Mouse (Mus musculus) fibroblast of lung, adult 2 months (primary cell): ENCODE results near the gene Pkmyt1.

Experiments used
- DNase-seq: peaks from one replicate; pipeline ENCODE4 v3.0.0-alpha.2; 2011; ENCODE audit warnings: low read depth

Pkmyt1 gene

GRCm38 (mm10) chr17:23721886-23722285 is 4.2 kb upstream of the Pkmyt1 start:
- no peak for DNase-seq

- DNase-seq = no peak
Measured at GRCm38 (mm10) chr17:23722376-23723125, 3.6 kb upstream of the Pkmyt1 start, which contains the start of gene 1520401A03Rik. Gene 1520401A03Rik, minus strand, starts transcription at chr17:23722783.

DNA sequence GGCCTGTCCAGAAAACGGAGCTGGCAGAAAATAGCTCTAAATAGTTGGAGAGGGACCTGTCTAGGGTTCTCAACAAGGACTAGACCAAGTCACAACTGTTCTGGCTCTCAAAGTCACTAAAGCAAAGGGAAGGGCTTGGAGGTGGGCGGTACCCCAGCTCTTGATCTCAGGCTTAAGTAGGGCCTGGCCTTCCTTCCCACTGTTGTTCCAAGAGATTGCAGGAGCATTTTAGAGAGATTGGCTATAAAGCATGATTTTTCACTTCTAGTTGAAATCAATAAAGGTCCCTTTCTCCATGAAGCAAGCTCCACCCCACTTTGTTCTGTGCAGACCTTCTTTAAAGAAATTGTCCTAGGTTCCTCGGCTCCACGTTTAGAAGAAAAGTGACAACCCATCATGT is 659 bp upstream of the Pkmyt1 start:
- DNase-seq = no peak

- DNase-seq = no peak
Measured at GRCm38 (mm10) chr17:23726758-23727142, 614 bp downstream of the Pkmyt1 start.

DNA sequence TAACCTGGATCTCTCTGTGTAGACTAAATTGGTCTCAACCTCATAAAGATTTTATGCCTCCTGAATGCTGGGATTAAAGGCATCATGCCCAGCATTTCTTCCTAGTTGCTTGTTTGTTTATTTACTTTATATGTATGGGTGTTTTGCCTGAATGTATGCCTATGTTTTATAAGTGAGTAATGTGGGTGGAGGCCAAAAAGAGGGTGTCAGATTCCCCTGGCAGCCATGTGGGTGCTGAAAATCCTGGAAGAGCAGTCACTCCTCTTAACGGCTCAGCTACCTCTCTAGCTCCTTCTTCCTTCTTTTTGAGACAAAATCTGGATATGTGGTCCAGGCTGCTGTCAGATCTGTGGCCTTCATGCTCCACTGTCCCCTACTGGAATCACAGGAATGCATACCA is 4.3 kb downstream of the Pkmyt1 start:
- DNase-seq = no peak

DNA sequence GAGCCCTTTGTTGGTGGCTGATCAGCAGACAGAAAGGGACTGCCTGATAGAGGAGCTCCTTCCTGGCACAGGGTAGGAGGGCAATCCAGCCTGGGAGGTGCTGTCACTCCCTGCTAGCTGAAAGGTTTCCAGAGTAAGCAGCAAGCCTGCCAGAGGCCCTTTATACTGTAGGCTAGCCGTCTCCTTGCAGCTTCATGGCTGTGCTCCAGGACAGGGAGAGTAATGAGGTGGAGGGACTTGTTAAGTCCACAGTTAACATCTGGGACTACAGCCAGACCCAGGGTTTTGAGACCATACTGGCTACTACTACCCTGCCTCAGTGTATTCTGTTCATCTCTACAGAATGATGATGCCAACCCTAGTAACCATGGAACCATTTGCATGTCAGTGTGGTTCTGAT is 8.2 kb downstream of the Pkmyt1 start:
- DNase-seq = peak; percentile 42

DNA sequence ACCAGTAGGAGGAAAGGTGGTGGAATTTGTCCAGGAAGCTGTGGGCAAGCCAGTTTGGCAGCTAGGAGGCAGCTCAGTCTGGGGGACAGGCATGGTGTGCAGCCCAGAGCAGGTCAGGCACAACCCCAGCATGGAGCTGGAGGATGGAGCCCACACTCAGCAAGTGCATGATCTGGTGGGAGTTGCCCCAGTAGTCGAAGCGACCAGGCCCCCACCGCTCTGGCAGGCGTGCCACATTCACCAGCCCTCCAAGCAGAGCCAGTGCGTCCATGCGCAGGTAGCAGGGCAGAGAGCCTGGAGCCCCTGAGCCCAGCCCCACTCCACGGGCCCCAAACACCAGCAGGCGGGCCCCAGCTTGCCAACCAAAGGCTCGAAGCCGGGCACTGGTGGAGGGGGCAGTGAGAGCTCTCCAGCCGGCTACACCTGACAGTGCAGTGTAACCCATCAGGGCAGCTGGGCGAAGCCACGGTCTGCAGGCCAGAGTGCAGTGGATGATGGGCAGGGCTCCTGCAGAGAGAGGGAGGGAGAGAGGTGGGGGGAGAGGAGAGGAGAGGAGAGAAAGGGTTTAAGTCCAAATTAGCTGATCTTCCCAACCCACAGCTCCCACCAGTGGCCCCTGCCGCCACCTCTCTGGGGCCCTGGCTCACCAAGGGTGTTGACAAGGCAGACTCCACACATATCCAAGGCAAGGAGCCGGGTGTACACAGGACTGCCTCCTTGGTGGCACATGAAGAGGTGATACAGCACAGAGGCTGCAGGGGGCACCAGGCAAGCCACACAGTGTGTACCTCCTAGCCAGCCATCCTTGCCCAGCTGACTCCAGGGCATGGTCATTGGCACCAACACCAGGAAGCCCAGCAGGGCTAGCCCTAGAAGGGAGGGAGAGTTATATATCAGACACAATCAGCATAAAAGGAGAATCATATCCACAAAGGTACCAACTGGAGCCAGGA is 11.6 kb downstream of the Pkmyt1 start:
- no peak for DNase-seq

DNA sequence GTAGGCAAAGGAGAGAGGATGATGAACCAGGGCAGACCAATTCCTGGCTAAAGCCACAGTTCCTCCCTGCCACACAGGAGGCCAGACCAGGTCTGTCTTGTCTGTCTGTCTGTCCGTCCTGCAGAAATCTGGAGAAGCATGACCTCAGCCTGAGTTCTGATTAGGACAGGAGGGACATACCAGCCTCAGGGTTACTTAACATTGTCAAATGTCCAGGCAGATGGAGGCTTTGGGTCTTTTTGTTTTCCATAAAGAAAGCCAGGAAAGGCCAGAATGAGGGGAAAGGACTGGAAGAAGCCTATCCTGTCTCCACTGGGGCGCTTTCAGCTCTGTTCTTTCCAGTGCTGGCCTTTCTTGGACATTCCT is 12.7 kb downstream of the Pkmyt1 start:
- no peak for DNase-seq

DNA sequence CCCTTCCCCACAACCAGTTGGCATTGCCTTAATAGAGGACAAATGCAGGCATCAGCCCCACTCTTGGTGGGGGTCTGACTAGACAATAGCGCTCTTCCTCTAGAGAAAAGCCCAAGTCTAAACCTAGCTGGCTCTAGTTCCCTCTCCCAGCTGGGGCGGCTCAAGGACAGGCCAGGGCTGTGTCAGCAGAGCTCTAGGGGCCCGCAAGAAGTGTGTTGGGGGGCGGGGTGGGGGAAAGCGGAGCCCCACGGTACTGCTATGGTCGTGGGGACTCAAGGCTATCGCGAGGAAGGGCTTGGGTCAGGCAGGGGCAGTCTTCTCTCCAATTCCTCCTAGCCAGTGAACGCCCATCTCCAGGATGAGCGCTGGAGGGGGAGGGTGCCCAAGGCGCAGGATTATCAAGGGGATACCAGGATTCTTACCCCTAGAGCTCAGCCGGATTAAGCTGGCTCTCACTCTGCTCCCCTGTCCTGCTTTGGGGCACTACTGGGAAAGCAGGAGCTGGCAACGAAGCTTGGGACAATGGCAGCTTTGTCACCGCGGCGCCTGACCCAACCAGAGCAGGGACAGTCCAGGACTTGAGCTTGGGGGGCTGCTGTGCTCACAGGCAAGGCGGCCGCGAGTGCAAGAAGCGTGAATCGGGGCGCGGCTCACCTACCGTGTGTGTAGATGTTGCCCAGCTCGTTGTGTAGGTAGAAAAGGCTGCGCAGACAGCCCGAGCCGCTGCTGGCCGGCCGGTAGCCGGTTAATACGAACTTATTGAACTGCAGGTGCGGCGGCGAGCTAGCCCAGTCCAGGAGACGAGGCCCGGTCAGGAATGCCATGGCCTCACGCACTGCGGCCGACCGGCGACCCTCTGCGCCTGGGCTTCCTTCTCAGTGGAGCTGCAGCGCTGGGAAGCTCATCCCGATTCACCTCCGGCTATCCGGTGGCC is 13.3 kb downstream of the Pkmyt1 start:
- DNase-seq = no peak

DNA sequence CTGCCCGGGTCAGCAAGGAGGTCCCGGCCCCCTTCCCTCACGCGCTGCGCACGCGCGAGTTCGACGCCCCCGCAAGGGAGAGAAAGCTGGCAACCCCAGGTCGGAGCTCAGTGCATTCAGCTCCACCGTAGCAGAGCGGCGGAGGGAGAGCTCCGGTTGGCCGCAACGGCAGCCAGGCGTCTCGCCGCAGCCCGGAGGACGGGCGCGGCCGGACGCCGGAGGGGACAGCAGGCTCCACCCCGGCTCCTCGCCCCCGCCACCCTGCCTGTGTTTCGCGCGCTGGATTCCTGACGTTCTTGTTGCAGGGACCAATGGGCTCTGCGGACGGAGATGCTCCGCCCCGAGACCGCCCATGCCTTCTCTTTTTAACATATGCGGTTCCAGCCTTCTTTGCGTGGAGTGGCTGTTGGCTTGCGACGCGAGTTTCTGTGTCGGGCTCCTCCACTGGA is 14.0 kb downstream of the Pkmyt1 start:
- peak; percentile 40 for DNase-seq

DNA sequence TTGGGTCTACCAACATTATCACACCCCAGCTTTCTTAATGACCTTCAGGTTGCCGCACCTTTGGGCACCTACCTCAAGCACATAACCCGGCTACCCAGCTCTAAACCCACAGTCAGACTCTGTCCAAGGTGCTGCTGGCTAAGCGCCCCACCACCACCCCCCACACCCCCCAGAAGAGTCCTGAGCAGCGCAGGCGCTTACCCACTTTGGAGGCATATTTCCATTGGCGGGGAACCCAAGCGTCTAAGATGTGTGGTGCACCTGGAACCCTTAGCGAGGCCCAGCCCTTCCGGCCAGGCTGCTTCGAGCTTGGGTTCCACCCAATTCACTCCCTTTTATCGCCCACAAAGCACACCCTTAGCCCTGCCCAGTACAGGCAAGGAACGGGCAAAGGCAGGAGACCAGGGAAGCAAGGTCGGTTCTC is 14.5 kb downstream of the Pkmyt1 start, which contains the start of gene Paqr4:
TSS of gene Paqr4 (minus strand) at position 270 of the 424 bp plus-strand sequence.
- no peak for DNase-seq

DNA sequence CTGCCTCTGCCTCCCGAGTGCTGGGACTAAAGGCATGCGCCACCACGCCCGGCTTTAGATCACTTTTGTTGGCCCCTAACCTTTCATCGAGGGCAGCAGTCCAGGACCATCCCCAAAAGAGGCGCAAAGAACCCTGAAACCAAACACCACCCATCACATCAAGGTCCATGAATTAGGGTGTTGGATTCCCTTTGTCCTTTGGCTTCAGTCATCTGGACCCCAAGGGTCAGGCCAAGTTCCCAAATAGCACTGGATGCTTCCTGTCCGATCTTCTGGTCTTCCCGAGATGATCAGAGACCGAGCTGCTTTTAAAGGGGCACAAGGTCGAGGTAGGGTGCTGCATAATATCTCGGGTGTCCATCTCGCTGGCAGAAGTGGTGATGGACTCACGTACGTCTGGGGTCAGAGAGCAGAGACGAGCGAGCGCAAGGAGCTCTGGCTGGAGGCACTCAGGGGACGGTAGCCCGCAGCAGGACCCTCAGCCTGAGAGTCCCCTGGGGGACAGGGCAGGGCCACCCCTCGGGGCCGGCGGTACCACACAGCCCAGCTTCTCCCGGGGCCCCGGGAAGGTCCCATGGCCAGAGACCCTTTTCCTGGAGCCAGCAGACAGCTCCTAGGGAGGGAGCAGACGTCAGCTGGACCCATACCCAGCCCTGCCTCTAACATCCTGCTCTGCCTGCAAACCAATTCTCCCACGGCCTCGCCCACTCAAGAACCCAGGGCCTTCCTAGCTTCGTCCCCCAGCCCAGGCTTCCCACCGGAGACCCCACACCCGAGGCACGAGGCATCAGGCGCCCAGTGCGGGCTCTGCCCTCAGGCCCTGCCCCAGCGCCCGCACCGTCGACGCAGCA is 15.4 kb downstream of the Pkmyt1 start:
- DNase-seq = no peak

DNA sequence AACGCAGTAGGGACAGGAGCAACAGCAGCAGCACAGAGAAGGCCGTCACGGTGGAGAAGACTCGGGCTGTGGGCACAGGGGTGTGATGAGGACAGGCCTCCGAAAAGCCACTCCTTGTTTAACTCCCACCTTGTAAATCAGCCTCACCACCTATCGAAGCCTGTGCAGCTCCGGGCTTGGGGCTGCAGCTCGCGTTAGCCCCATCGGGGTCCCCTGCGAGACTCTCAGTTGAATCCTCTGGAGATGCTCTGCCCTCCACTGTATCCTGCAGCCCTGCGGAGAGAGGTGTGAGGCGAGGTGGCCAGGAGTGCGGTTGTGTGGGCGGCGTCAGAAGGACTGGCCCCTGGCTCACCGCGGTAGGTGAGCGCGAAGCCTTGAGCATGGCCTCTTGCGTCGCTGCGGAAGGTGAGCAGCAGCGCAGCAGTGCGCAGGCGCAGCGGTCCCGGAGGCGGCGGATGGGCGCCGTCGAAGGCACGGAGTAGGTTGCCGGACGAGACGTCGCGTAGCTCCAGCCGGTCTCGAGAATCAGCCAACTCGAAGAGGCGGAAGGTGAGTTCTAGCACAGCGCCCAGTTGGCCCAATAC is 16.2 kb downstream of the Pkmyt1 start:
- DNase-seq = no peak

DNA sequence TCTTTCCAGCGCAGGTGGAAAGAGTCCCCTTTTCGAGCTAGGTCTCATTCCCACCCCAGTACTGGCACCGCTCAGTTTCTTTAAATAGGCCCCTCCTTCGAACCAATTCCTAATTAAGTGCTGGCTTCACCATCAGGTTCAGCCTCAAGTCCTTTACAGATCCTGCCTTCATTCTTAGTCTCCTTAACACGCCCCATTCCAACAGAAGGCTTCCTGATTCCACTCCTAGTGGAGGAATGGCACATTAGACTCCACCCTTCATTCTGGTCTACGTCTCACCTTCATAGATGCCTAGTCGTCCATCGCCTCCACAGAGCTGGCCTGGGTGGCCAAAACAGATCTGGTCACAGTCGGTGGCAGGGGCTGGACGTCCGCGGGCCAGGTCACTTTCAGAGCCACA is 16.8 kb downstream of the Pkmyt1 start:
- no peak for DNase-seq

GRCm38 (mm10) chr17:23744076-23744475 is 17.9 kb downstream of the Pkmyt1 start:
- DNase-seq = no peak

GRCm38 (mm10) chr17:23744651-23745050 is 18.5 kb downstream of the Pkmyt1 start:
- DNase-seq = no peak

DNA sequence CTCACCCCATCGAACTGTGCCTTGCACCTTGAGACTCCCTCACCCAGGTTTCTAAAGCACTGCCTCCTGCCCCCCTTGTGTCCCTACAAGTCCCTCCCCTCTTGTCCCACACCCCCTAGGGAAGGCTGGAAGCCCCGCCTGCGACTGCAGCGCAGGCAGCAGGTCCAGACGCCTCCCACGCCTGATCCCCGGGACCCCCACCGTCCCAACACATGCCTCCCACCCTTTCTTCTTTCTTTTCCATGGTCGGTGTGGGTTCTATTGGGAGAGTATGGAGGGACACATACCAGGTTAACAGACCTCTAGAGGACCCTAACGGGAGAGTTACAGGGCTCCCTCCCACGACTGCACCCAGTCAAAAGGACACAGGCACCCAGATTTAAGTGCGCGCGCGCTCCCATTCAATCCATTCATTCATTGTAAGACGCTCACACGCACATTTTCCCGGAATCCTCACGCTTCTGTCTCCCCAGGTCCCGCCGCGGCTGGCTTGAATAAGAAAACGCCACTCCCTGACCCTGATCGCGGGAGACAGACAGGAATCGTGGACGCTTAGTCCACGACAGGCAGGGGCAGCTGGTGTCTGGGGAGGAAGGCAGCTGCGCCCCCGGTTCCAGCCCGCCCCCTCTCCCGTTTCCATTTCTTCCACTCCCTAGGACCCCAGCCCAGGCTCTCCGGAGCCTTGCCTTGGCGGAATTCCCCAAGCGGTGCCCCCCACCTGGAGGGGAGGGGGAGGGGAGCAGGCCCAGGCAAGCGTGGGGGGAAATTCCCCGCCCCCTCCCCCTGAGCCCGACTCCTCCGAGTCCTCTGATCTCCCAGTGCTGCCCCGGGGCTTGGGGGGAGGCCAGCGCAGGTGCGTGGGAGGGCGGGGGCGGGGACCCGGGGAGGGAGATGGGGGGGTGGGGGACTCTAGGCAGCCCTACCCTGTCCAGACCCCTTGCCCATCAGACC is 19.4 kb downstream of the Pkmyt1 start, which contains the start of gene Kremen2:
TSS of gene Kremen2 (minus strand) at position 533 of the 951 bp plus-strand sequence.
- no peak for DNase-seq

- DNase-seq = no peak
Measured at GRCm38 (mm10) chr17:23746311-23746710, 20.2 kb downstream of the Pkmyt1 start.

- DNase-seq = no peak
Measured at GRCm38 (mm10) chr17:23746767-23747166, 20.6 kb downstream of the Pkmyt1 start.
